Mouse (Mus musculus) liver, embryonic 14.5 days (tissue): ENCODE measurements around the gene Stx8. TPM values are rescaled to one million over a fixed set of nuclear protein-coding genes. Genes with fewer than 3 reads are reported as not detected.

Experiments
- ATAC-seq: fragments of 200-750 bp; cut with Nextera tagmentation; 2 replicates; pipeline ENCODE4 v1.8.0; 2017; ENCODE audit warnings: moderate number of reproducible peaks, mild to moderate bottlenecking, moderate library complexity; ENCODE audit not compliant: insufficient read depth
- DNase-seq, 3 experiments: peaks; one replicate each; pipeline ENCODE4 v3.0.0-alpha.2; 2012 to 2013; ENCODE audit warnings: low read depth in 3 of 3, low spot score in 3 of 3
- H3K27ac ChIP-seq: fragments of 300-500 bp; sonication (generic); 2 replicates; pipeline ENCODE4 v1.5.1; 2014; ENCODE audit warnings: moderate library complexity, mild to moderate bottlenecking, control low read depth, inconsistent platforms
- H3K27me3 ChIP-seq: fragments of 300-500 bp; sonication (generic); 2 replicates; pipeline ENCODE4 v1.6.1; 2014; ENCODE audit warnings: mild to moderate bottlenecking, low read length, moderate library complexity; ENCODE audit not compliant: control insufficient read depth, insufficient read depth
- H3K36me3 ChIP-seq: fragments of 300-500 bp; sonication (generic); replicated peaks from 2 replicates; pipeline ENCODE4 v1.6.1; 2014; ENCODE audit warnings: low read depth; ENCODE audit not compliant: control insufficient read depth, insufficient read depth
- H3K4me1 ChIP-seq, 2 experiments: fragments of 200-500 bp in 1 of 2; fragments of 300-500 bp in 1 of 2; sonication (generic) in 1 of 2; replicated peaks; 2 replicates each; pipeline ENCODE4 v1.6.1; 2012 to 2014; ENCODE audit warnings: antibody characterized with exemption in 1 of 2, inconsistent platforms in 1 of 2, low read length in 1 of 2; ENCODE audit not compliant: control insufficient read depth in 2 of 2, insufficient read depth in 2 of 2
- H3K4me2 ChIP-seq: fragments of 300-500 bp; sonication (generic); 2 replicates; pipeline ENCODE4 v1.6.1; 2014; ENCODE audit warnings: low read depth, mild to moderate bottlenecking, control low read depth, moderate library complexity
- H3K4me3 ChIP-seq, 2 experiments: fragments of 200-500 bp in 1 of 2; fragments of 300-500 bp in 1 of 2; sonication (generic) in 1 of 2; 2 replicates each; pipeline ENCODE4 v1.5.1; 2012 to 2014; ENCODE audit warnings: low read depth in 2 of 2, low read length in 2 of 2, mild to moderate bottlenecking in 2 of 2, control low read depth in 1 of 2, inconsistent platforms in 1 of 2, moderate library complexity in 1 of 2; ENCODE audit not compliant: insufficient read depth in 1 of 2
- H3K9ac ChIP-seq: fragments of 300-500 bp; sonication (generic); replicated peaks from 2 replicates; pipeline ENCODE4 v1.6.1; 2014; ENCODE audit warnings: mild to moderate bottlenecking, control low read depth, moderate library complexity
- H3K9me3 ChIP-seq: fragments of 300-500 bp; sonication (generic); 2 replicates; pipeline ENCODE4 v1.6.1; 2016; ENCODE audit warnings: low read length, mixed read lengths; ENCODE audit not compliant: control insufficient read depth
- CTCF ChIP-seq: IDR thresholded peaks from 2 replicates; pipeline ENCODE4 v1.5.1; 2016; ENCODE audit warnings: antibody characterized with exemption, low read depth, control low read depth
- EP300 ChIP-seq: IDR thresholded peaks from 2 replicates; pipeline ENCODE4 v1.6.1; 2016; ENCODE audit warnings: antibody characterized with exemption, low read depth
- WGBS: fragments of 180-500 bp; shearing (Covaris S2); extraction: QIAGEN DNeasy Blood & Tissue Kit; methylation state at CpG from one replicate; pipeline ENCODE4 v1.1.7; 2014; ENCODE audit not compliant: insufficient replicate concordance; 5-methylcytosine and 5-hydroxymethylcytosine counted together
- polyA plus RNA-seq, 2 experiments: library from polyadenylated mRNA; depleted of rRNA in 1 of 2; stranded (reverse) in 1 of 2; unstranded in 1 of 2; fragments of >200 nt; fragmentation: Nextera tagmentation in 1 of 2; extraction: Ambion mirVana in 1 of 2; gene quantifications; 2 replicates each; pipeline versions ENCODE4 v1.2.1 to v1.2.3; 2012 to 2014

Gene Stx8
- polyA plus RNA-seq, 2 experiments: 8.1 to 24.5 TPM

DNA sequence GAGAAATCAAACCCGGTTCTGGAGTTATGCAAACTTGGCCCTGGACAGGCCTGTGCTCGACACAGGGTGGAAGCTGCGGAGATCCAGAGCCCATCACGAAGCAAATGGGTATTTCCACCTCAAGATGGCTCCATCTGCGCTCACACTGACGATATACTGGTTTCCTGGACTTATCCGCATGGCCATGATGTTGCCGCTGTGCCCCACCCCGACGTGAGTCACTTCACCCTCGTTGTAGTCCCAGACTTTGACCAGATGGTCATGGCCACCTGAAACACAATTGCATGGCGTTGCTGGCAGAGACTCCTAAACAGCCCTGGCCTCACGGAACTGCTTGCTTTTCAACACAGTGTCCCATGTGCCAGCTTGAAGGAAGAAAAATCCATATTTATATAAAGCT is 41.0 kb upstream of the Stx8 start:
- TF ChIP-seq EP300 (no peak), CTCF (no peak)
- DNase-seq: no peak
- no peaks in the 10 kb centered on the region for H3K36me3 ChIP-seq
- H3K27me3 ChIP-seq: peaks cover 29% of the 10 kb centered on the region
- no peak for ATAC-seq
- 71% methylated on average over 13 of the region's 13 CpGs for WGBS
- 0 out of 4 replicates have a peak, but pooled peaks cover 0 to 2% of the 10 kb centered on the region in 2 experiments for H3K4me1 ChIP-seq
- no peak overlapping the region for H3K9ac ChIP-seq
- no peaks in the 10 kb centered on the region for H3K9me3 ChIP-seq
- H3K4me3 ChIP-seq: no peak overlapping the region
- no peak overlapping the region for H3K4me2 ChIP-seq
- H3K27ac ChIP-seq: no peak overlapping the region

DNA sequence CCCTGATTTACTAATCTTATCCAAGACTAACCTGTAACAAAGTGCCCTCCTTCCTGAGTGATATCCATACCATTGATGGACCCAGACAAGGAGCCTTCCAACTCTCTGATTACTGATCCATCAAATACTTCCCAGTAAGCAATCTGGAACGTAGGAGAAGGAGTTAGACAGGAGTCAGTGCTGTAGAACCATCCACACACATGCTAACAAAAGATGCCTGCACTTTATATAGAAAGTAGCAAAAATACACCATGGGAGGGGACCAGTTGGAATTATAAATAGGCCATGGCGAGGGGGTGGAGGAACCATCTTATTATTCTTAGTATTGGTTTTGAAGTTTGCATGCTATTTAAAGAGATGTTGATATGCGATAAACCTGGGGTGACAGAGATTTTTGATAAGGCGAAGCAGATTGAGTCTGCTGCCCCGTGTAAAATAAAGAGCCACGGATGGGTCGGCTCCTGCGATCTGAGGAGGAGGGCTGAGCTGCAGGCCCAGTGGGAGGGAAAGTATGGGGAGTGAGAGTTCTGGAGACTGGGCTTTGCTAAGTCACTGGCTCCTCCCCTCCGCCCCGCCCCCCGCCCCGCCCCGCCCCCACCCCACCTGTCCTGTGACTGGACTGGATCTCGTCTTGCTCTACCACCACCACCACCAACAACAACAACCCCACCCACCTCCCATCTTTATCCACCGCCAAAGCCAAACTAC is 39.5 kb upstream of the Stx8 start:
- Histone ChIP-seq H3K36me3 (no peaks in the 10 kb centered on the region), H3K27me3 (peaks cover 14% of the 10 kb centered on the region), H3K4me3 (no peak overlapping the region), H3K9me3 (no peaks in the 10 kb centered on the region), H3K9ac (no peak overlapping the region), H3K4me2 (no peak overlapping the region), H3K27ac (no peak overlapping the region), H3K4me1 (0 out of 4 replicates have a peak, but pooled peaks cover 0 to 2% of the 10 kb centered on the region in 2 experiments)
- DNase-seq (no peak), ATAC-seq (no peak)
- 14% methylated on average over 14 of the region's 15 CpGs for WGBS
- no peak for TF ChIP-seq CTCF
- TF ChIP-seq EP300: no peak

DNA sequence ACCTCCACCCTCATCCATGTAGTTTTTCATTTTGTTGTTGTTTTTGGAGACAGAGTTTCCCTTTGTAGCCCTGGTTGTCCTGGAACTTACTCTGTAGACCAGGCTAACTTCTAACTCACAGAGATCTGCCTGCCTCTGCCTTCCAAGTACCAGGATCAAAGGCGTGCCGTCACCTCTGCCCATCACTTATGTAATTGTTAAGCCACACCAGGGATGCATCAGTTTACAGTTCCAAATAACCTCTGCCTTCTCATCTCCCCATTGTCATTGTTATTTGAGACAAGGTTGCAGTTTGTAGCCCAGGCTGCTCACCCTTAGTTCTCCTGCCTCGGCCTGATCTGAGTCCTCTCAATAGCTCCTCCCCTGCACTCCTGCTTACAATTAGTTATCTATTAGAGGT is 33.8 kb upstream of the Stx8 start:
- Histone ChIP-seq H3K4me2 (no peak overlapping the region), H3K9ac (no peak overlapping the region), H3K36me3 (no peaks in the 10 kb centered on the region)

DNA sequence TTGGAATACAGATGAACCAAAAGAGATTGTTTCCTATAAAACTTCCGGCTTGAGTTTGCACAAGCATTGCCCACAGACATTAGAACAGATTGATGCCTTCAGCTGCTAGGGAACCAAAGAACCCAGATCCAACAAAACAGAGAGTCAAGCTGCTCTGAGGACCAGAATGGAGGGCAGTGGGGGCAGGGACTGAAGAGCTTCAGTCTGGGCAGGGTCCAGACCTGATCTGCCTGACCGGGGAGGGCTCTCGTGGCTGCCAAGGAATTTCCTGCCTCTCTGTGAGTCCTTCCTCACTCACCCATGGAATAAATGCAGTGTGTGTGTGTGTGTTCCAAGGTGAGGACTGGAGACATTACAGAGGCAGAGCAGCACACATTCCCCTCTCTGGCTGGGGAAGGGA is 17.8 kb upstream of the Stx8 start:
- Histone ChIP-seq H3K9me3 (no peaks in the 10 kb centered on the region), H3K4me3 (no peak overlapping the region), H3K27me3 (no peaks in the 10 kb centered on the region), H3K27ac (no peak overlapping the region), H3K36me3 (no peaks in the 10 kb centered on the region), H3K9ac (no peak overlapping the region), H3K4me1 (no peaks in the 10 kb centered on the region), H3K4me2 (no peak overlapping the region)
- no peak for DNase-seq
- TF ChIP-seq EP300 (no peak), CTCF (no peak)
- WGBS: 34% methylated on average over 3 of the region's 3 CpGs
- no peak for ATAC-seq

More for the DNA sequence above, 33.8 kb upstream of the Stx8 start:
- DNase-seq (no peak), ATAC-seq (no peak)
- H3K9me3 ChIP-seq: no peaks in the 10 kb centered on the region
- no peaks in the 10 kb centered on the region for H3K4me1 ChIP-seq
- no peak overlapping the region for H3K27ac ChIP-seq
- no peaks in the 10 kb centered on the region for H3K27me3 ChIP-seq
- H3K4me3 ChIP-seq: no peak overlapping the region
- TF ChIP-seq EP300 (no peak), CTCF (no peak)
- WGBS: 67% methylated on average over 3 of the region's 3 CpGs

DNA sequence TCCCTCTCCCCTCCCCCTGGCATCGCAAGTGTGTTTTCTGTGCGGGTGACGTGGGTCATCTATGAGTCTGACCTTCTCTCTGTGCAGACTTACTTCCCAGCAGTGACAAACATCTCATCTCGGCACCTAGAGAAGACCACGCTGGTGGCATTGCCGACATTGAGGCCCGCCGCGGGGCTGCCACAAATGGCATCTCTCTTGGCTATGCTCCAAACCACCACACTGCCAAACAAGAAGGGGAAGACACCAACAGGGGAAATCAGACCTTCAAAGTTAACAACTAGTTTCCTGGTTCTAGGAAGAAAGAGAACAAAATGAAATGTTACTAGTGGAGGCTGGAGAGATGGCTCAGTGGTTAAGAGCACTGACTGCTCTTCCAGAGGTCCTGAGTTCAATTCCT is 16.5 kb upstream of the Stx8 start:
- H3K4me3 ChIP-seq: no peak overlapping the region
- TF ChIP-seq CTCF: no peak
- no peak for TF ChIP-seq EP300
- H3K9ac ChIP-seq: no peak overlapping the region
- H3K27me3 ChIP-seq: no peaks in the 10 kb centered on the region
- no peaks in the 10 kb centered on the region for H3K9me3 ChIP-seq
- no peak for ATAC-seq
- no peak overlapping the region for H3K4me2 ChIP-seq
- H3K4me1 ChIP-seq: no peaks in the 10 kb centered on the region
- WGBS: 66% methylated on average over 9 of the region's 9 CpGs
- H3K36me3 ChIP-seq: no peaks in the 10 kb centered on the region
- no peak for DNase-seq
- H3K27ac ChIP-seq: no peak overlapping the region
